Mouse (Mus musculus) macrophage (primary cell): ENCODE measurements around the gene Celf2. TPM values are rescaled to one million over a fixed set of nuclear protein-coding genes. Genes with fewer than 3 reads are reported as not detected.

Source experiments
- H3K27ac ChIP-seq: fragments of 350-480 bp; formaldehyde crosslinking; 2 replicates; pipeline ENCODE4 v1.9.0; 2021
- H3K36me3 ChIP-seq: fragments of 350-480 bp; formaldehyde crosslinking; 2 replicates; pipeline ENCODE4 v1.9.0; 2021; ENCODE audit errors: inconsistent target
- H3K4me3 ChIP-seq: fragments of 350-480 bp; formaldehyde crosslinking; 2 replicates; pipeline ENCODE4 v1.9.0; 2021; ENCODE audit errors: inconsistent target
- H3K79me2 ChIP-seq: fragments of 350-480 bp; formaldehyde crosslinking; 2 replicates; pipeline ENCODE4 v1.9.0; 2021; ENCODE audit errors: inconsistent target
- WGBS: methylation state at CpG from one replicate; pipeline ENCODE4 v1.1.7; 2026; ENCODE audit warnings: inconsistent platforms; ENCODE audit not compliant: missing documents; 5-methylcytosine and 5-hydroxymethylcytosine counted together
- polyA plus RNA-seq: library from polyadenylated mRNA; stranded (reverse); fragments of 250-400 nt; gene quantifications from 3 replicates; pipeline ENCODE4 v1.2.4, GENCODE M21; 2018; ENCODE audit warnings: inconsistent platforms

Gene Celf2
- polyA plus RNA-seq, 1 experiment from 2014 or later: 142 TPM

DNA sequence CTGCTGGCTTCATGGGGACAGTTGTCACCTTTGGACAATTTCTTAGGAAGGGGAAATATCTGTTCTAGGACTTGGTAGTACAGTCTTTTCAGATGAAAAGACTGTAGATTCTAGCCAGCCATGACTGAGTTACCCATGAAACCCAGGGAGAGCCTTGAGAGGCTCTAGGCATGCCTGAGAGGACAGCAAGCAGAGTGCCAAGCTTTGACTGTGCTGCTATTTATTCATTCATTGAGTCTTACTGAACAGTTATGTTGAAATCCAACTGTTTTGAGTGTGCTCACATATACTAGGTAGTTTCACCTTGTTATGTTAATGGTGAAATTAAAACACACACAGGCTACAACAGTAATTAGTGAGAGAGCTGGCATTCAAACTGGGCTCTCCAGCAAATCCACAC, 971.3 kb downstream of the Celf2 start:
- Histone ChIP-seq H3K4me3 (no peak overlapping the region), H3K79me2 (no peaks in the 10 kb centered on the region), H3K36me3 (no peaks in the 10 kb centered on the region), H3K27ac (no peak overlapping the region)

DNA sequence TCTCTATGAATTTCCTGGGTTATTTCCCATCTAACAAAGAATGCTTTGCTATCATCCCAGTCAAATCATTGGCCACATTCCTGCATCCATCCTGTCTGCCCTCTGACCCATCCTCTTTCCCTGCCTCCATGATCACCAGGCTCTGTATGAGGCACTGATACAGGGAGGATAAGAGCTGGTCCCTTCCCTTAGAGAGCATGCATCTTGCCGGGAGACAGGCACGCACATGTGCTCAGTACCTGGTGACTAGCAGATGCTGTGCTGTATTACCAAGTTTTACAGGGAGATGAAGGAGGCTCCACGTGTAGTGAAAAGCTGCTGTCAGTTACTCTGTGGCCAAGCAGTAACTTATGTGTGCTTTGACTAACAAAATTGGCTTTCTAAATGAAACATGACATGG, 972.0 kb downstream of the Celf2 start:
- Histone ChIP-seq H3K79me2 (no peaks in the 10 kb centered on the region), H3K4me3 (no peak overlapping the region), H3K27ac (no peak overlapping the region), H3K36me3 (no peaks in the 10 kb centered on the region)
- 83% methylated on average over 3 of the region's 3 CpGs for WGBS

DNA sequence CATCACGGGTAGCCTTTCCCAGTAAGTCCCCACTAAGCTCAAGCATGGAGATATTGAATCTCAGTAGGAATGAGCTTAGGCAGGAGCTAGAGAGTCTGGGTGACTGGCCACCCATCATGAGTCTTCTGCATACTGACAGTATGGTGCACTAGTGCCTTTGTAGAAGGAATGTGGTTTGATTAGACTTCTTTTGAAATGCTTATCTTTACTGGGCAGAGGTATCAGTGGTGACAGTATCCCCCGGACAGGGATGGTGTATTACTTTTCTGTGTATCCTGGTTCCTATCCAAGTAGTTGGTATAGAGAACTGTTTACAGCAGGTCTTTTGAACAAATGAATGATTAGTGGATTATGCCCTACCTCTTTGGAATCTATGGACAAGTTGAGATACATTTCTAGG, 973.0 kb downstream of the Celf2 start:
- H3K36me3 ChIP-seq: no peaks in the 10 kb centered on the region
- 85% methylated on average over 2 of the region's 2 CpGs for WGBS
- H3K4me3 ChIP-seq: no peak overlapping the region
- H3K27ac ChIP-seq: no peak overlapping the region
- H3K79me2 ChIP-seq: no peaks in the 10 kb centered on the region

DNA sequence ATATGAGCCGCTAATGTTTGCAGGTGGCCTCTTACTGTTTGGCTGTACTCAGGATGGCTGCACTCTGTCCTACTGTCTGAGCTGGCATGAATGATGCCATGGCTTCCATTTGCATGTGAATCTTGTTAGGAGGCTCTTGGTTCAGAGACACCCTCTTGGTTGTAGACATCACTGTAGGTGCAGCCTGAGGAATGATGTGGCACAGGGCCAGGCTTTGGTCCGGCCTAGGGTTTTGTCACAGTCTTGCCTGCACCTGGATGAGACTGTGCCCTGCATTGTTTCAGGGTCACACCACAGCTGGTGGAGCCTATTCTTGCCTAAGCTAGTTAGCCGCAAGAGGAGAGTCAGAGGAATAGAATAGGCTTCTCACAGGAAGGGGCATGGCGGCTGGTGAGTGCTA, 977.0 kb downstream of the Celf2 start:
- no peaks in the 10 kb centered on the region for H3K79me2 ChIP-seq
- 89% methylated on average over 4 of the region's 4 CpGs for WGBS
- H3K4me3 ChIP-seq: no peak overlapping the region
- no peaks in the 10 kb centered on the region for H3K36me3 ChIP-seq
- H3K27ac ChIP-seq: no peak overlapping the region

DNA sequence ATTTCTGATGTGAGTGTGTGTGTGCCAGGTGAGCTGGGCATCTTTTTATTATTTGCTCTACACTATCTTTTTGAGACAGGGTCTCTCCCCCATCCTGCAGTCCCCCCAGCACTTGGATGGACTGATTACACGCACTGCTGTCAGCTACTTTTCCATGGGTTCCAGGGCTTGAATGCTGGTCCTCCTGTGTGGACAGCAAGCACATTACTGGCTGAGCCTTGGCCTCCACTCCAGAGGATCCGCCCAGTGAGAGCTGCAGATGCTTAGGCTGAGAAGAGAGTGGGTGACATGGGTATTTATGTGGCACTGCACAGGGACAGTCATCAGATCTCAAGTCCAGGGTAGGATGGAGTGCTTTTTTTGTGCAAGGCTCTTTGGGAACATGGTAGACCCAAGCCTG, 981.3 kb downstream of the Celf2 start:
- H3K36me3 ChIP-seq: no peaks in the 10 kb centered on the region
- H3K4me3 ChIP-seq: no peak overlapping the region
- no peaks in the 10 kb centered on the region for H3K79me2 ChIP-seq
- H3K27ac ChIP-seq: no peak overlapping the region
- 100% methylated on average over 2 of the region's 2 CpGs for WGBS

DNA sequence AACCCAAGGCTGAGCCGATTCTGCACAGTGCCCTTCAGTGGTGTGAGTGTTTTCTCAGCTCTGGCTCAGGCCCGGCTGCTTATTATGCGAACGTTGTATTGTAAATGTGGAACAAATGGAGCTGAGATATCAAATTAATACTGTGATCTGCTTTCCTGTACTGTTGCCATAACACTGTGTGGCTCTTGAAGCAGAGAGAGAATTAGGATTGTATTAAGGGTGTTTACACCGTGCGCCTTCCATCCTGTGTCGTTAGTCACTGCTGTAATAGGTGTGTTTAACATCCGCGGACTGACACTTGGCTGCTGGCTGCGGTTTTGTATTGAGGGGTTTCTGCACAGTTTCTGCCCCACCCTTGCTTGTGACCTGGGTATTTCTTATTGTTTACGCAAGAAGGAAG, 982.5 kb downstream of the Celf2 start:
- Histone ChIP-seq H3K36me3 (no peaks in the 10 kb centered on the region), H3K79me2 (no peaks in the 10 kb centered on the region), H3K27ac (no peak overlapping the region), H3K4me3 (no peak overlapping the region)
- 88% methylated on average over 10 of the region's 11 CpGs for WGBS

DNA sequence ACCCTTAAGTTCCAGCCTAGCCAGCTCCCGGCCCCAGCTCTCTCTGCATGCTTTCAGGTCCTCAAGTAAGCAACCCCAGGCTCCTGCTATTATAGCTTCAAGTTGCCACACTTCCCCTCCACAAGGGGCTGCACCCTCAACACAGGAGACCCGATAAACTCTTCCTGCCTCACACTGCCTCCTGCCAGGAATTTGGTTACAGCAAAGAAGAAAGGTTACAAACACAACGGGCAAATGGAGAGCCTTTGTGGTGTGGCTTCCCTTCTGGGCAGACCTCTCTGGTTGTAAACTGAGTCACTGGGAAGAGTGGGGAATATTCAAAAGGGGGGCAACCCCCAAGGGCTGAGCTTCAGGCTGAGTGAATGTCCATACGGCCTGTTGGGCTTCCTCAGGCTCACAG, 983.1 kb downstream of the Celf2 start:
- Histone ChIP-seq H3K79me2 (no peaks in the 10 kb centered on the region), H3K4me3 (no peak overlapping the region), H3K36me3 (no peaks in the 10 kb centered on the region), H3K27ac (no peak overlapping the region)
- 59% methylated on average over 3 of the region's 4 CpGs for WGBS

DNA sequence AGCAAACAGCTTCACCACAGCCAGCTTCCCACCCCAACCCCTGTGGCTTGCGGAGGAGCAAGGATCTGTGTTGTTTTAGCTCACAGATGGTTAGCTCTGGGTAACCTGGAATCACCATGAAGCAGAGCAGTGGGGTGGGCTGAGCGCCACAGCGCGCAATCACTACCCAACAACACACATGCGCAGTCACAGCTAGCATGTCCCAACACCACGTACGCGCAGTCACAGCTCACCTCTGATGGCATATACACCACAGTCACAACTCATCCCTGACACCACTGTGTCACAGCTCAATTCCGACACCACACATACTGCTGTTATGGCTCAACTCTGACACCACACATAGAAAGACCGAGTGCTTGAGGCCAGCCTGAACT, 985.5 kb downstream of the Celf2 start:
- WGBS: 93% methylated on average over 10 of the region's 10 CpGs

DNA sequence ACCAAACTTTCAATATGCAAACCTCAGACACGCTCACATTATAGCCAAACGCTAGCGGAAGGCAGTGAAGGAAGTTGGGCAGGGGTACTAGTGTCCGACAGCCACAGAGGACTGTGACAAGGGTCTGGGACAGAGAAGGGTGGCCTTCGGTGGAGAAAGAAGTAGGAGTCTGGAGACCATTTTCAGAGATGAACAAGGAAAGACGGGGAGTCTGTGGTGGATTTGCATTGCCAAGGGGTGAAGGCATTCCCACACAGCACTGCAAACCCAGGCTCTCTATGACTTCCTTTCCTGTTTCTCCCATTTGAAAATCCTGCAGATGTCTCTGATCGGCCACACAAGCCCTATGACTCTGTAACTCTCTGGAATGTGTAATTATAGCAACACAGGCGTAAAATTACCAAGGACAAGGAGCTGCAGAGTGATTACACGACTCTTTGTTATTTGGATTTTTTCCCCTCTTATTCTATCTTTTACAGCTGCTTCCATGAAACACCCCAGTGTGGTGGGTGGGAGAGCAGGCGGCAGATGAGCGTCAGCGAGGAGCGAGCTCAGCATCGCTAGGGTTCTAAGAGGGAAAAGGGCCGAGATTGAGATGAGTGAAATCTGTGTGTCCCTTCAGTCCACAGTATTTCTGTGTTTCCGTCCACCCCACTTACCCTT, 986.0 kb downstream of the Celf2 start:
- no peaks in the 10 kb centered on the region for H3K36me3 ChIP-seq
- no peak overlapping the region for H3K27ac ChIP-seq
- WGBS: 96% methylated on average over 16 of the region's 16 CpGs
- H3K4me3 ChIP-seq: no peak overlapping the region
- no peaks in the 10 kb centered on the region for H3K79me2 ChIP-seq

More for the DNA sequence above, 985.5 kb downstream of the Celf2 start:
- H3K36me3 ChIP-seq: no peaks in the 10 kb centered on the region
- no peak overlapping the region for H3K27ac ChIP-seq
- no peaks in the 10 kb centered on the region for H3K79me2 ChIP-seq
- H3K4me3 ChIP-seq: no peak overlapping the region

DNA sequence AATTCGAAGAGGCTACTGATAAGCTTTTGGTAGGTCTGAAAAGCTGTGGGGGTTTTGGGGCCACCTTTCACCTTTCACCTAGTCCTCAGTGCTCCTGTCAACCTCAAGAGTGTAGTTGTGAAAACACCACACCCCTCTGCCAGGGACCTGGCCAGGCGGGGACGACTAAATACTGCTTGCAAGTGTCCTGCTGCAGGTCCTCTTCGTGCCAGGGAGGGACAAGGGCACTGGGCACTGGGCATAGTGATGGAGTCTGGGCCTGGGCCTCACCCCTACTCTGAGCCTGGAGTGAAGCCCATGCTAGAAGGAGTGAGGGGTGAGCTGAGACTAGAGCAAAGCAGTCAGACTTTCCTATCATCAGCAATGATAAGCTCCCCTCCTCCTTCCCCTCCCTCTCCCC, 987.0 kb downstream of the Celf2 start:
- 88% methylated on average over 4 of the region's 4 CpGs for WGBS
- Histone ChIP-seq H3K4me3 (no peak overlapping the region), H3K79me2 (no peaks in the 10 kb centered on the region), H3K36me3 (no peaks in the 10 kb centered on the region), H3K27ac (no peak overlapping the region)

DNA sequence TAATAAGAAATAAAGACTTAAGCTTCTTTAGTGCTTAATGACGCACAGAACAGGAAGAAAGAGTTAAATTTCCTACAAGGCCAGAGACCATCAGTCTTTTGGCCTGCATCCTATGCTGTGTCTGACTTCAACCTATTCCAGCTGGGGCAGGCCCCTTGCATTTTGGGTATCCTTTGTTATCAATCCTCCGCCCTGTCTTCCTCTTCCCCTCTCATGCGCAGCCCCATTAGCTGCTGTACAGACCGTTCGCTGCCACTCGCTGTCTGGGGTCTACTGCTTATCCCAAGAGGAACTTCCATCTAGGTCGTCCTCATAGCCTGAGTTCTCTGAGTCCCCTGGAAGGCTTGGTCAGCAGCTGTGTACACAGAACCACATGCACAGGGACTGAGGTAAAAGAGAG, 996.2 kb downstream of the Celf2 start:
- H3K4me3 ChIP-seq: no peak overlapping the region
- no peaks in the 10 kb centered on the region for H3K79me2 ChIP-seq
- H3K27ac ChIP-seq: no peak overlapping the region
- H3K36me3 ChIP-seq: no peaks in the 10 kb centered on the region
- 87% methylated on average over 7 of the region's 7 CpGs for WGBS

DNA sequence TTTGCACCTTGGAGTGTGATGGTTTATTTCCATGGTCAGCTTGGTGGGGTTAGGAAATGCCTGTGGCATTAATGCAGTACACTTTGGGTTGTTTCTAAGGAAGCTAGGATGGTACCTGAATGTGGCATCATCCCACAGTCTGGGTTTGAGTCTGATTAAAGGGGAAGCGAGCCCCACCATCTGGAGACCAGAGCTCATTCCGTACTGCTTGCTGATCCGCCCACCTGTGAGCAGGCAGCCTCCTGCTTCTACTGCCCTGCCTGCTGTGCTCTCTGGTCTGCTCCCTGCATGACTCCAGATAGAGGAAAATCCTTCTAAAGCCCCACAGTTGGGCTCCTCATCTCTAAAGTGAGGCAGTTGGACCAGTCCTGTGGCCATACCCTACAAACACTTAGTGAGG, 1002.3 kb downstream of the Celf2 start:
- Histone ChIP-seq H3K27ac (no peak overlapping the region), H3K79me2 (no peaks in the 10 kb centered on the region), H3K4me3 (no peak overlapping the region), H3K36me3 (no peaks in the 10 kb centered on the region)
- 97% methylated on average over 3 of the region's 3 CpGs for WGBS

DNA sequence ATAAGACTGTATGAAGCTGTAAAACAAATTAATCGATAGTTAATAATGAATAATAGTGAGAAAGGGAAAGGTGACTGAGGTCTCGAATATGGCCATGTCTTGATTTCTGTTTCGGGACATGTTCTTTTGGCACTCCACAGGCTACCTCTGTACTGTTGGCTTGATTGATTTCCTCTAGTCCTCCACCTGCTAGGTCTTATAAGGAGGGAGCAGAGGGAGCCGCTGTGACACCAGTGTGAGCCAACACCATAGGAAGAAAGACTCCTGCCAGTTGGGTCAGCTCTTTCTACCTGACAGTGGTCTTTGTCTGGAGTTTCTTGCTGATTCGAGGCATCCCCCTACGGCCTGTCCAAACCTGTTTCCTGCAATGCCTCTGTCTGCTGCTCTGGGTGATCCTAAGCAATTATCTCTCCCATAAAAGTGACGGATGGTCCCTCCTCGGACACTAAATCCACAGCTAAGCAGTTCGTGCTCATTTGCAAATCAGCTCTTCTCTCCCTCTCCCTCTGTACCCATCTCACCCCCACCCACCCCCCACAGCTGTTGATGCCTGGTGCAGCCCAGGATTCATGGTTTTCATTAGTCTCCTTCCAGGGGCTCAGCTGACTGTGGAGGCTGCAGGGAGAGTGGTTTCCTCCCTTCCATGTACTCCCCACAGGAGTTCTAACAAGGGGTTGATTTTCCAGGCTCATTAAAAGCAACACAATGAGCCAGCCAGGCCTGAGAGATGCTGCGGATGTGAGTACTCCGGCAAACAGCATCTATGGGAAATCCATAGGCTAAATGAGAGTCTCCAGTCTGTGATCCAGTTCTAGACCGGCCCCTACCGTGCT, 1003.2 kb downstream of the Celf2 start:
- Histone ChIP-seq H3K27ac (no peak overlapping the region), H3K36me3 (no peaks in the 10 kb centered on the region), H3K4me3 (no peak overlapping the region), H3K79me2 (no peaks in the 10 kb centered on the region)
- WGBS: 91% methylated on average over 12 of the region's 13 CpGs

DNA sequence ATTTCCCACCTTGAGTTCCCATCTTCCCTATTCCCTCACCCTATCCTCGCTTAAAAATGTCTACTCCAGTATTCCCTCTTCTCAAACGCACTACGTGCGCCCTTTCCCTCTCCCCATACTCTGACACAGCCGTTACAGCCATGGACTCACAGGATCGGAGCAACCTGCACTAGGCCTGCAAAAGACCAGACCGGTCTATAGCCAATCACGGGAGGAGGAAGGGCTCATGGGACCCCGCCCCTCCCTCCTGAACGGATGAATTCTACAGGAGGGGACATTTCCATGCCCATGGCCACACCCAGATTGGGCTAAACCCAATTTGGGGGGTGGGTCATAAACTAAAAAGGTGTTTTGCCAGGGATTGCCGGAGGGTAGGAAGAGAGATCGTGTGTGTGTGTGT, 1003.8 kb downstream of the Celf2 start:
- Histone ChIP-seq H3K4me3 (no peak overlapping the region), H3K79me2 (no peaks in the 10 kb centered on the region), H3K36me3 (no peaks in the 10 kb centered on the region), H3K27ac (no peak overlapping the region)
- WGBS: 92% methylated on average over 11 of the region's 12 CpGs

DNA sequence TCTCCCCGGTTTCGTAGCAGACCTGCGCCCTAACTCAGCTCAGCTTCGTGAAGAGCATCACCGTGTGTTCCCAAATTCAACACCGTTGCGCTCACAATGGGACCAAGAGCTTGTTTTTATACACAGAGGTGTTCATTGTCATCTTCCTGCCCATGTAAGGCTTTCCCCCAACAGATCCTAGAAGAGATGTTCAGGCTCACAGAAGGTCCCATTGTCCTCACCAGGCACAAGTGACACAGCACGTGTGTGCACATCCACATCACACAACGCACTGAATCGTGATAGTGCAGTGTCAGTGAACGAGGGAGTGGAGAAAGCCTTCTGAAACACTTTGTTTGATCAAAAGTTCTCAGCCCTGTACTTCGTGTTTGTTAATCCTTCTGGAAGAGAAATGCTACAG, 1011.3 kb downstream of the Celf2 start:
- Histone ChIP-seq H3K36me3 (no peaks in the 10 kb centered on the region), H3K4me3 (no peak overlapping the region), H3K27ac (no peak overlapping the region), H3K79me2 (no peaks in the 10 kb centered on the region)
- 87% methylated on average over 12 of the region's 12 CpGs for WGBS
